Mouse (Mus musculus): ENCODE measurements at regions not wholly inside any gene's neighbourhood (a gene's known extent, or its start where the extent isn't known, plus 50 kb on each side); places are given as distances from the start of the nearest gene placed in this dataset.

GRCm38 (mm10) chr3:128200574-128201235, 304.6 kb upstream of the Fam241a start:
- WGBS, result 91% methylated on average over 5 of the region's 5 CpGs
- H3K27me3 ChIP-seq (ENCODE audit: control insufficient read depth, insufficient read depth, low read length), result no peaks in the 10 kb centered on the region
- no peak overlapping the region for H3K27ac ChIP-seq (ENCODE audit: insufficient read depth, low read length)
- H3K4me1 ChIP-seq (ENCODE audit: control insufficient read depth, insufficient read depth, low read length), result no peaks in the 10 kb centered on the region
- DNase-seq, result no peak
- TF ChIP-seq CTCF (IDR thresholded peaks at IDR 0.05; ENCODE audit: borderline replicate concordance, insufficient read depth, low read depth, low read length), result no peak
- no peak for TF ChIP-seq POLR2A (IDR thresholded peaks at IDR 0.05; ENCODE audit: borderline replicate concordance, insufficient read depth, low read length)
- no peak overlapping the region for H3K4me3 ChIP-seq (replicated peaks; ENCODE audit: insufficient read depth, low read depth, low read length)

- 83% methylated on average over 2 of the region's 2 CpGs for WGBS
- no peak for TF ChIP-seq POLR2A (IDR thresholded peaks at IDR 0.05; ENCODE audit: borderline replicate concordance, insufficient read depth, low read length)
- no peak for TF ChIP-seq CTCF (IDR thresholded peaks at IDR 0.05; ENCODE audit: borderline replicate concordance, insufficient read depth, low read depth, low read length)
- Histone ChIP-seq H3K4me1 (ENCODE audit: control insufficient read depth, insufficient read depth, low read length) (no peaks in the 10 kb centered on the region), H3K27ac (ENCODE audit: insufficient read depth, low read length) (no peak overlapping the region), H3K4me3 (replicated peaks; ENCODE audit: insufficient read depth, low read depth, low read length) (no peak overlapping the region), H3K27me3 (ENCODE audit: control insufficient read depth, insufficient read depth, low read length) (no peaks in the 10 kb centered on the region)
- DNase-seq, result no peak
These were observed 303.3 kb upstream of the Fam241a start for GRCm38 (mm10) chr3:128199466-128199865.

- H3K27me3 ChIP-seq (ENCODE audit: control insufficient read depth, insufficient read depth, low read length), result no peaks in the 10 kb centered on the region
- TF ChIP-seq CTCF (IDR thresholded peaks at IDR 0.05; ENCODE audit: borderline replicate concordance, insufficient read depth, low read depth, low read length) (no peak), POLR2A (IDR thresholded peaks at IDR 0.05; ENCODE audit: borderline replicate concordance, insufficient read depth, low read length) (no peak)
- no peak overlapping the region for H3K4me3 ChIP-seq (replicated peaks; ENCODE audit: insufficient read depth, low read depth, low read length)
- WGBS, result 72% methylated on average over 17 of the region's 17 CpGs
- DNase-seq, result no peak
- no peaks in the 10 kb centered on the region for H3K4me1 ChIP-seq (ENCODE audit: control insufficient read depth, insufficient read depth, low read length)
- no peak overlapping the region for H3K27ac ChIP-seq (ENCODE audit: insufficient read depth, low read length)
These were observed 296.1 kb upstream of the Fam241a start for GRCm38 (mm10) chr3:128192046-128192800.

- Histone ChIP-seq H3K4me1 (ENCODE audit: control insufficient read depth, insufficient read depth, low read length) (no peaks in the 10 kb centered on the region), H3K27ac (ENCODE audit: insufficient read depth, low read length) (no peak overlapping the region), H3K27me3 (ENCODE audit: control insufficient read depth, insufficient read depth, low read length) (no peaks in the 10 kb centered on the region; the same call in 1 of the 2 replicates), H3K4me3 (replicated peaks; ENCODE audit: insufficient read depth, low read depth, low read length) (no peak overlapping the region)
- DNase-seq, result no peak
- 94% methylated on average over 9 of the region's 9 CpGs for WGBS
- TF ChIP-seq CTCF (IDR thresholded peaks at IDR 0.05; ENCODE audit: borderline replicate concordance, insufficient read depth, low read depth, low read length) (no peak), POLR2A (IDR thresholded peaks at IDR 0.05; ENCODE audit: borderline replicate concordance, insufficient read depth, low read length) (no peak)
These were observed 291.4 kb upstream of the Fam241a start for GRCm38 (mm10) chr3:128187330-128188044.

- peak in 1 of 2 experiments; percentile 3 for DNase-seq
- Histone ChIP-seq H3K27ac (ENCODE audit: insufficient read depth, low read length) (no peak overlapping the region), H3K4me3 (replicated peaks; ENCODE audit: insufficient read depth, low read depth, low read length) (no peak overlapping the region), H3K4me1 (ENCODE audit: control insufficient read depth, insufficient read depth, low read length) (no peaks in the 10 kb centered on the region), H3K27me3 (ENCODE audit: control insufficient read depth, insufficient read depth, low read length) (no peaks in the 10 kb centered on the region; the same call in 1 of the 2 replicates)
- peak; percentile 7; the same call in 1 of the 2 replicates for TF ChIP-seq CTCF (IDR thresholded peaks at IDR 0.05; ENCODE audit: borderline replicate concordance, insufficient read depth, low read depth, low read length)
- TF ChIP-seq POLR2A (IDR thresholded peaks at IDR 0.05; ENCODE audit: borderline replicate concordance, insufficient read depth, low read length), result no peak
- 8% methylated on average over 4 of the region's 4 CpGs for WGBS
These were observed 290.2 kb upstream of the Fam241a start for GRCm38 (mm10) chr3:128186278-128186677.

- Histone ChIP-seq H3K4me1 (ENCODE audit: control insufficient read depth, insufficient read depth, low read length) (no peaks in the 10 kb centered on the region), H3K4me3 (replicated peaks; ENCODE audit: insufficient read depth, low read depth, low read length) (no peak overlapping the region), H3K27ac (ENCODE audit: insufficient read depth, low read length) (no peak overlapping the region), H3K27me3 (ENCODE audit: control insufficient read depth, insufficient read depth, low read length) (no peaks in the 10 kb centered on the region; the same call in 1 of the 2 replicates)
- TF ChIP-seq POLR2A (IDR thresholded peaks at IDR 0.05; ENCODE audit: borderline replicate concordance, insufficient read depth, low read length) (no peak), CTCF (IDR thresholded peaks at IDR 0.05; ENCODE audit: borderline replicate concordance, insufficient read depth, low read depth, low read length) (no peak)
- DNase-seq, result no peak
- 42% methylated on average over 7 of the region's 7 CpGs for WGBS
These were observed 285.2 kb upstream of the Fam241a start for GRCm38 (mm10) chr3:128181221-128181908.

GRCm38 (mm10) chr3:128149216-128149615, 253.1 kb upstream of the Fam241a start:
- 61% methylated on average over 8 of the region's 8 CpGs for WGBS
- Histone ChIP-seq H3K4me1 (ENCODE audit: control insufficient read depth, insufficient read depth, low read length) (no peaks in the 10 kb centered on the region), H3K27ac (ENCODE audit: insufficient read depth, low read length) (no peak overlapping the region), H3K27me3 (ENCODE audit: control insufficient read depth, insufficient read depth, low read length) (no peaks in the 10 kb centered on the region), H3K4me3 (replicated peaks; ENCODE audit: insufficient read depth, low read depth, low read length) (no peak overlapping the region)
- TF ChIP-seq POLR2A (IDR thresholded peaks at IDR 0.05; ENCODE audit: borderline replicate concordance, insufficient read depth, low read length) (no peak), CTCF (IDR thresholded peaks at IDR 0.05; ENCODE audit: borderline replicate concordance, insufficient read depth, low read depth, low read length) (no peak)
- no peak for DNase-seq
